Mouse (Mus musculus) erythroblast, embryonic 14.5 days (primary cell): ENCODE data around the gene Ciao2a.

Experiments used
- GATA1 ChIP-seq: IDR thresholded peaks from 2 replicates; pipeline ENCODE4 v1.6.1; 2012; ENCODE audit warnings: low read length, inconsistent platforms, mixed read lengths
- TAL1 ChIP-seq: IDR thresholded peaks from 3 replicates; pipeline ENCODE4 v1.6.1; 2012; ENCODE audit warnings: low read length, inconsistent platforms, mixed read lengths

GRCm38 (mm10) chr9:66162995-66163394, 36.6 kb downstream of the Ciao2a start:
- TF ChIP-seq GATA1: no peak
- TF ChIP-seq TAL1: no peak
